ENCODE assay signal across 8 mouse cellular contexts in genomic region chr19:46499539-46499835, GRCm38 (mm10). TPM values are rescaled to one million over a fixed set of nuclear protein-coding genes. Genes with fewer than 3 reads are reported as not detected.
DNase-seq lines count a peak whose midpoint lies in the region; ATAC-seq and TF ChIP-seq lines count a peak whose summit lies in the region.

No protein-coding gene starts in this region.

- WGBS in heart, embryonic 16.5 days, result 3% methylated on average over 3 of the region's 3 CpGs
- 4% methylated on average over 3 of the region's 3 CpGs for WGBS in hindbrain, embryonic 14.5 days
- 2% methylated on average over 3 of the region's 3 CpGs for WGBS in midbrain, embryonic 13.5 days

- peaks cover 5% of the 10 kb centered on the region for H3K4me1 ChIP-seq in heart, embryonic 16.5 days (ENCODE audit: control insufficient read depth, insufficient read depth, low read length)
- peaks cover 13% of the 10 kb centered on the region for H3K4me1 ChIP-seq in bone marrow macrophage, adult 2 months (ENCODE audit: control insufficient read depth, insufficient read depth, low read length)
- peaks cover 11% of the 10 kb centered on the region for H3K4me1 ChIP-seq in hindbrain, embryonic 14.5 days (replicated peaks; ENCODE audit: control insufficient read depth, insufficient read depth, low read length)
- H3K4me1 ChIP-seq in midbrain, embryonic 13.5 days (replicated peaks), result peaks cover 10% of the 10 kb centered on the region

- H3K27me3 ChIP-seq in heart, embryonic 16.5 days (ENCODE audit: control insufficient read depth, insufficient read depth, low read length), result no peaks in the 10 kb centered on the region
- no peaks in the 10 kb centered on the region for H3K27me3 ChIP-seq in hindbrain, embryonic 14.5 days (ENCODE audit: control insufficient read depth, insufficient read depth, low read length)
- no peaks in the 10 kb centered on the region for H3K27me3 ChIP-seq in midbrain, embryonic 13.5 days

- DNase-seq in heart, adult 11 months, result no peak
- DNase-seq in hindbrain, embryonic 14.5 days (ENCODE audit: low spot score), result no peak
- DNase-seq in right cerebral cortex, adult 18-20 months, result no peak
- no peak for DNase-seq in thymus, postnatal 25 days
- no peak for DNase-seq in MN1 (ENCODE audit: low spot score)

- H3K4me3 ChIP-seq in heart, embryonic 16.5 days (ENCODE audit: low read length), result peak overlapping the region; percentile 27
- H3K4me3 ChIP-seq in bone marrow macrophage, adult 2 months (ENCODE audit: insufficient read depth, low read length), result peak overlapping the region; percentile 3; the same call in 1 of the 2 replicates
- peak overlapping the region; percentile 97 for H3K4me3 ChIP-seq in hindbrain, embryonic 14.5 days (replicated peaks; ENCODE audit: low read length)
- peak overlapping the region; percentile 98 for H3K4me3 ChIP-seq in midbrain, embryonic 13.5 days (replicated peaks)

- peak overlapping the region; percentile 83 for H3K27ac ChIP-seq in heart, embryonic 16.5 days (ENCODE audit: low read length)
- H3K27ac ChIP-seq in bone marrow macrophage, adult 2 months (ENCODE audit: insufficient read depth, low read depth, low read length), result peak overlapping the region; percentile 53
- H3K27ac ChIP-seq in hindbrain, embryonic 14.5 days, result peak overlapping the region; percentile 88
- peak overlapping the region; percentile 84 for H3K27ac ChIP-seq in midbrain, embryonic 13.5 days

- no peak for TF ChIP-seq CTCF in bone marrow macrophage, adult 2 months (IDR thresholded peaks at IDR 0.05; ENCODE audit: low read depth, low read length)

- ATAC-seq in heart, embryonic 16.5 days (replicated peaks; ENCODE audit: extremely low read depth, insufficient read depth, low FRiP score), result no peak
- no peak for ATAC-seq in hindbrain, embryonic 14.5 days (ENCODE audit: low FRiP score)
- no peak for ATAC-seq in midbrain, embryonic 13.5 days

- no peak for TF ChIP-seq POLR2A in bone marrow macrophage, adult 2 months (IDR thresholded peaks at IDR 0.05; ENCODE audit: borderline replicate concordance, low read depth, low read length)

- no peaks in the 10 kb centered on the region for H3K36me3 ChIP-seq in heart, embryonic 16.5 days (ENCODE audit: control insufficient read depth, insufficient read depth)
- no peaks in the 10 kb centered on the region for H3K36me3 ChIP-seq in hindbrain, embryonic 14.5 days (replicated peaks; ENCODE audit: control insufficient read depth, insufficient read depth)
- H3K36me3 ChIP-seq in midbrain, embryonic 13.5 days, result no peaks in the 10 kb centered on the region

- no peaks in the 10 kb centered on the region for H3K9me3 ChIP-seq in heart, embryonic 16.5 days (replicated peaks; ENCODE audit: control insufficient read depth, low read length)
- no peaks in the 10 kb centered on the region for H3K9me3 ChIP-seq in hindbrain, embryonic 14.5 days (ENCODE audit: control insufficient read depth, low read length)
- no peaks in the 10 kb centered on the region for H3K9me3 ChIP-seq in midbrain, embryonic 13.5 days

- peak overlapping the region; percentile 30 for H3K9ac ChIP-seq in heart, embryonic 16.5 days (ENCODE audit: low read length)
- H3K9ac ChIP-seq in hindbrain, embryonic 14.5 days, result peak overlapping the region; percentile 50; the same call in 1 of the 2 replicates
- H3K9ac ChIP-seq in midbrain, embryonic 13.5 days (replicated peaks), result no peak overlapping the region

- H3K4me2 ChIP-seq in heart, embryonic 16.5 days (ENCODE audit: low read depth, low read length), result peak overlapping the region; percentile 62
- peak overlapping the region; percentile 96 for H3K4me2 ChIP-seq in hindbrain, embryonic 14.5 days (replicated peaks)
- peak overlapping the region; percentile 91 for H3K4me2 ChIP-seq in midbrain, embryonic 13.5 days (replicated peaks)

RNA-seq across cellular contexts. Expression of gene Trim8, which starts 2.0 kb away (rescaled TPM):
- 17.0 and 19.4 TPM in 2 replicates for polyA plus RNA-seq in heart, embryonic 16.5 days (2015; fragmentation: Nextera tagmentation; extraction: Ambion mirVana)
- 66.3 and 69.0 TPM in 2 replicates for polyA plus RNA-seq in bone marrow macrophage, adult 2 months (2012; ENCODE audit: insufficient read depth, insufficient read length, missing spikeins)
- polyA plus RNA-seq in hindbrain, embryonic 14.5 days (2014; fragmentation: Nextera tagmentation; extraction: Ambion mirVana), result 37.5 and 39.4 TPM in 2 replicates
- 27.7 and 33.0 TPM in 2 replicates for polyA plus RNA-seq in midbrain, embryonic 13.5 days (2015; fragmentation: Nextera tagmentation; extraction: Ambion mirVana)

Comparison
In these comparisons a context has a peak if more than half of its experiments do, and no peak if none do; other contexts are left out.
1. H3K4me3 ChIP-seq: peak in every context shown above with its lines; median percentile 98 in midbrain, embryonic 13.5 days; 97 in hindbrain, embryonic 14.5 days; 27 in heart, embryonic 16.5 days; 3 in bone marrow macrophage, adult 2 months.